Mouse (Mus musculus) Patski (cell line): ENCODE data around the gene Maml1. TPM values are rescaled to one million over a fixed set of nuclear protein-coding genes. Genes with fewer than 3 reads are reported as not detected.
A peak's percentile ranks its signal among the peaks of the same experiment; 100 is the strongest.
"Not testable (repeated sequence)": the region's sequence is repeated elsewhere in the genome, so short reads cannot be mapped to it uniquely, and the experiment has no call there.

Experiments
- ATAC-seq: fragments of 100-300 bp; one replicate; pipeline ENCODE4 v1.8.0; 2021
- CTCF ChIA-PET: fragments of 350-600 bp; sonication (Branson Sonifier 250); formaldehyde crosslinking; loops from one replicate; lab custom pipeline; 2022; ENCODE audit warnings: inconsistent platforms; lab: Charles Lee
- POLR2A ChIA-PET: fragments of 350-600 bp; sonication (Branson Sonifier 250); formaldehyde crosslinking; loops from one replicate; lab custom pipeline; 2022; ENCODE audit warnings: antibody characterized with exemption, inconsistent platforms; lab: Charles Lee
- DNase-seq: peaks from one replicate; pipeline ENCODE4 v3.0.0-alpha.2; 2011; ENCODE audit warnings: low read depth, low spot score
- H3K27me3 ChIP-seq: fragments of 371-371 bp; one replicate; pipeline ENCODE4 v1.5.1; 2021
- CTCF ChIP-seq: fragments of 100-300 bp; IDR thresholded peaks from one replicate; pipeline ENCODE4 v1.5.1; 2021
- in situ Hi-C: fragments of 300-500 bp; cut with MboI; formaldehyde crosslinking; loops from 3 replicates; pipeline ENCODE4 v1.11.1; 2018; ENCODE audit warnings: low pct_unique_long_range_greater_than_20kb, mixed read lengths
- polyA plus RNA-seq: library from polyadenylated mRNA; unstranded; gene quantifications from one replicate; pipeline ENCODE4 v1.2.3, GENCODE M21; 2021

The Maml1 gene
- polyA plus RNA-seq, 1 experiment from 2014 or later, result 21.5 TPM

DNA sequence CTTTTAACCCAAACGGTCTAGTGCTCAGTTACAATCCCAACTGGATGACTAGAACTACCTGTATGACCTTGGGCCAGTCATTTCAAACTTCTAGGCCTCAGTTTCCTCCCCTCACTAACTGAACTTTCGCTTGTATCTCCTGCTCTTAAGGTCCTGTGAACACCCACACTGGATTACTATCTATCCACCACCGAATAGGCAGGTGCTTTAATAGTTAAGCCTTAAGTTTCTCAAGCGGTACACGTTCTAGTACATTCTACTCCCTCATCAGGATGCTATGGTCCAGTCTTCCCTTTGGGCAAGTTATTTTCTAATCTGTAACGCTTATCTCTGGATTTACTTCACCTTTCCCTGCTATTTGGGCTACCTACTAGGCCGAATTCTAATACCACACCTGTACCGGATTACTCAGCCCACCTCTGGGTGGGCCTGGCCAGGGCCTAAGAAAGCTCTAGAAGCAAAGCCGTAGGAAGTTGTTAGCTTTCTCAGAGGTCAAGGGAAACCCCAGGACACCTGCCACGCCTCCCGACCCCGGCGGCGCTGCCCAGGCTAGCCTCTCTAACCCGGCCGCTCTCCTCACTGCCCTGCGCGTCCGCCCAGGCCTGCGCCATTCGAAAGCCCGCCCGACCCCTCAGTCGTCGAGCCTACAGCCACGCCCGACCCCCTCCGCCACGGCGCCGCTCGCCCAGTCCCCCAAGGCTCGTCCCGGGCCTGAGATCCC lies 32.8 kb upstream of the Maml1 start:
- CTCF ChIA-PET, result no interaction called here
- POLR2A ChIA-PET, result no interaction called here
- no peaks in the 10 kb centered on the region for H3K27me3 ChIP-seq
- no peak for TF ChIP-seq CTCF
- DNase-seq (peak; percentile 12), ATAC-seq (peak; percentile 10)
- in situ Hi-C loops, result loop anchor here (5.0 kb wide), 1 partner anchor 42 kb away; no protein-coding TSS in a partner anchor

DNA sequence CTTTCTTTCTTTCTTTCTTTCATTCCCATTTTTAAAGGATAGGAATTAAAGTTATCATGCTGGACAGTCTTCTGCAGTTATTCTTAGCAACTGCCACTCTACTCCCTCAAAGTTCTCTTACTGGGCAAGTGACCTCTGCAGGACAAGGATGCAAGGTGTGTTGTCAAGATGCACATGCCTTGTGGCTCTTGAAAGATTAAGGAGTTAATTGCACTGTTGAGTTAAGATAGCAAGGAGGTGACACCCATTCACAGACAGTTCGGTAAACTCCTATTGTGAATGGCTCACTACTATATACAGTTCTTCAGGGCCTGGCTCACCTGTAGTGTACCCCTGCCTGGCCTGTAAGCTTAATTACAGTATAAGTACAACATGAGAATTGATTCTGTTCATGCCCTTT lies 31.7 kb upstream of the Maml1 start:
- ATAC-seq, result no peak
- ChIA-PET POLR2A (interaction anchor here (1.0 kb wide), 1 partner anchor 53 kb away, joined by 3 read pairs; the partner anchor contains the start of gene Hnrnph1), CTCF (interaction anchor here (0.6 to 1.0 kb wide), 3 partner anchors 10 to 98 kb away, joined by 3 read pairs; partner anchors contain the start of gene Maml1)
- no peak for TF ChIP-seq CTCF
- H3K27me3 ChIP-seq, result no peaks in the 10 kb centered on the region
- DNase-seq, result no peak
- in situ Hi-C loops, result no loop called here

DNA sequence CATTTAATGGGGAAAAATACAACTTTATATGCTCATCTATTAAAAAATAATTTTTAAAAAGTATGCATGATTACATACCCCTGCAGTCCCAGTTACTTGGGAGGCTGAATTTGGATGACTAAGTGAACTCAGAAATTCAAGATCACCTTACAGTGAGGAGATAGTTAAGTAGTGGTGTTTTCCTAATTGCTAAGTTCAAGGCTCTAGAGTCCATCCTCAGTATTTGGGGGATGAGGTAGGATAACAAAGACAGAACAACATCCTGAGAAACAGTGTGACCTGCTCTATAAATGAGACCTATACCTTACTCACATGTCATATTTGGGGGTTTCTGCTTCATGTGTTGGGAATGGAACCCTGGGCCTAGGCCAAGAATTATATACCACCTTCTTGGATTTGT lies 30.2 kb upstream of the Maml1 start:
- no peaks in the 10 kb centered on the region for H3K27me3 ChIP-seq
- DNase-seq (no peak), ATAC-seq (no peak)
- no peak for TF ChIP-seq CTCF
- in situ Hi-C loops, result no loop called here
- CTCF ChIA-PET, result no interaction called here
- POLR2A ChIA-PET, result no interaction called here

DNA sequence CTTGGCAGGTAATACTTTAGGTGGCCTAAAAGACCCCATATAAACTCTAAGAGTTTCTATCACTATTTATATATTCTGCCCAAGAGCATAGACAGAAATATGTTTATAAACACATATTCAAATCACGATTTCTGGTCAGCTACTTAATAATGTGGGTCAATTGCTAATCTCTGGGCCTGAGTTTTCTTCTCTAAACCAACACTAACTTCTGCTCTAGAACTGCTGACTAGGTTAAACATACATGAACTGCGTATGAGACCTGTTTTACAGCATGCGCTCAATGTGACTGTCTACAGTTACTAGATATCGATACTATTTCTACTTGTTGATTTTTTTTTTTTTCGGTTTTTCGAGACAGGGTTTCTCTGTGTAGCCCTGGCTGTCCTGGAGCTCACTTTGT lies 29.1 kb upstream of the Maml1 start:
- POLR2A ChIA-PET, result interaction anchor here (0.9 kb wide), 1 partner anchor 10 kb away, joined by 4 read pairs; no protein-coding TSS in a partner anchor
- DNase-seq (no peak), ATAC-seq (no peak)
- CTCF ChIA-PET, result interaction anchor here (1.5 kb wide), 1 partner anchor 10 kb away, joined by 3 read pairs; no protein-coding TSS in a partner anchor
- TF ChIP-seq CTCF, result no peak
- H3K27me3 ChIP-seq, result no peaks in the 10 kb centered on the region
- in situ Hi-C loops, result no loop called here

DNA sequence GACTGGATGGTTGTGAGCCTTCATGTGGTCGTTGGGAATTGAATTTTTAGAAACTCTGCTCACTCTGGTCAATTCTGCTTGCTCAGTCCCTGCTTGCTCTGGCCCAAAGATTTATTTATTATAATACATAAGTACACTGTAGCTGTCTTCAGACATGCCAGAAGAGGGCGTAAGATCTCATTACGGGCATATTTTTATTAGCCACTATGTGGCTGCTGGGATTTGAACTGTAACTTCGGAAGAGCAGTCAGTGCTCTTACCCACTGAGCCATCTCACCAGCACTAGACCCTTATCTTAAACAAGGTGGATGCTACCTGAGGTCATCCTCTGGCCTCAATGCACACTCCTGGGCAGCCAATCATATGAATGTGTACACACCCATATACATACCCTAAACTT lies 27.2 kb upstream of the Maml1 start:
- in situ Hi-C loops, ATAC-seq, H3K27me3 ChIP-seq, DNase-seq: not testable (repeated sequence)
- TF ChIP-seq CTCF, result peak; percentile 38
- POLR2A ChIA-PET, result interaction anchor here (0.6 kb wide), 1 partner anchor 213 kb away, joined by 3 read pairs; no protein-coding TSS in a partner anchor
- CTCF ChIA-PET, result interaction anchor here (1.0 to 1.8 kb wide), 3 partner anchors 26 to 45 kb away, joined by 3 to 7 read pairs (median 3); no protein-coding TSS in a partner anchor

DNA sequence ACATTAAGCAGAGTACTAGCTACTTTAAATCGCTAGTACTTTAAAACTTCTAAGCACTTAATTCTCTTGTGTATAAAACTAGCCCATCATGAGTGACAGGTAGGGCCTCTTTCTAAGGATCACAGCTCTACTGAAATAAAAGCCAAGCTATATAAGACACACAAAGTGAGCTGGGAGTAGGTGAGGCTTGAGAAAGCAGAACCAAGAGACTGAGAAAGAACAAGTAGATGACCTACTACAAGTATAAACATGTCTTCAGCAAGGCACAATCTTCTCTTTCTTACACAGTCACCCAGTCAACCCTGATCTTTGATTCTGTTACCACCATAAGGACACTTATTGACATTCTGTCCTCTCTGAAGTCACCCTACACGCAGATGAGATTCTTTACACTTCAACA lies 20.7 kb upstream of the Maml1 start:
- CTCF ChIA-PET, result interaction anchor here (0.9 kb wide), 1 partner anchor 9 kb away, joined by 3 read pairs; no protein-coding TSS in a partner anchor

DNA sequence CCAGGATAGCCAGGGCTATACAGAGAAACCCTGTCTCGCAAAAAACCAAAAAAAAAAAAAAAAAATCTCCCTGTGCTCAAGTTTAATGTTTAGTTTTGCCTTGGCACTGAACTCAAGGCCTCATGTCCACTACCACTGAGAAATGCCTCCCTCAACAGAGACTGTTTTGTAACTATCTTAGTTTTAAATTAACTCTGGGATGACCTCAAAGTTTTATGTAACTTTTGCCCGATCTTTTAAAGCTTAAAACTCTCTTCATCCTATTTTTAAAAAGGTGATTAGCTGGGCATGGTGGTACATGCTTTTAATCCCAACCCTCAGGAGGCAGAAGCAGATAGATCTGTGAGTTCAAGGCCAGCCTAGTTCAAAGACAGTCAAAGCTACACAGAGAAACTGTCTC lies 11.3 kb upstream of the Maml1 start:
- ATAC-seq, result no peak
- ChIA-PET CTCF (interaction anchor here (1.4 kb wide), 1 partner anchor 9 kb away, joined by 3 read pairs; no protein-coding TSS in a partner anchor), POLR2A (interaction anchor here (0.9 to 2.5 kb wide), 3 partner anchors 11 to 51 kb away, joined by 3 to 7 read pairs (median 5); partner anchors contain the start of genes Cby3 and Maml1)
- in situ Hi-C loops, result no loop called here
- DNase-seq, result no peak
- no peak for TF ChIP-seq CTCF
- no peaks in the 10 kb centered on the region for H3K27me3 ChIP-seq

More for the DNA sequence above, 20.7 kb upstream of the Maml1 start:
- POLR2A ChIA-PET, result interaction anchor here (0.7 kb wide), 1 partner anchor 595 kb away, joined by 3 read pairs; no protein-coding TSS in a partner anchor
- no peaks in the 10 kb centered on the region for H3K27me3 ChIP-seq
- in situ Hi-C loops, result no loop called here
- TF ChIP-seq CTCF, result no peak
- ATAC-seq (no peak), DNase-seq (no peak)

DNA sequence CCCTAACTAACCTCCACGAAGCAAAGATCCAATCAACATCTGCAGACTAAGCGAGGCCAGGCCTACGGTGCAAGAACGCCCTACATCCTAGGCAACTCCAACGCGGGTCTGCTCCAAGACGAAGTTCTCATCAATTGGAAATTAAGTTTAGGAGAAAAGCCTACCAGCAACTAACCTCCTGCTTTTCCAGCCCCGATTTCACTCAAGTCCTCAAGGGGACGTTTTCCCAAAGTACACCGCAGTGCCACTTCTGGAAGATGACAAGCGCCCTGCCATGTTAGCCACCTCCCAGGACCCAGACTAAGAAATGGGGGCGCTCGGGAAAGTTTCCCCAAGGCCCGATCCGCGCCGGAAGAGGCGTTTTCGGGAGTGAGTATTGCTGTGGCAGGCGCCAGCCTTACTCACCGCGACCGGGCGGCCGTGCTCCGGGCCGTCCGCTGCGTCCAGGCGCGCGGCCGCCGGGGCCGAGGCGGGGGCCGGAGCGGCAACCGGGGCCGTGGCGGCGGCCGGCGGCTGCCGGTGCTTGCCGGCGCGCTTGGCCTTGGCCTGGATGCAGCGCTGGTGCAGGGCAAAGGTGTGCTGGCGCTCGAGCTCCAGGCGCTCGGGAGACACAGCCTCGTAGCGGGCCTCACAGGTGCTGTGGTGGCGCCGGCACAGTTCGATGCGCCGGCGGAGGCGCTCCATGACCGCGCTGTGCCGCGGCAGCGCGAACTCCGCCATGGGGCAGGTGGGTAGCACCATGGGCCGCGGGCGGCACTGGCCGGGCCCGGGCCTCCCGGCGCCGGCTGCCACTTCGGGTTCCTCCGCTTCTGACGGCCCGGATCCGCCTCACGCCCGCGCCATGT lies 568 bp downstream of the Maml1 start:
- no peak for TF ChIP-seq CTCF
- in situ Hi-C loops, result no loop called here

DNA sequence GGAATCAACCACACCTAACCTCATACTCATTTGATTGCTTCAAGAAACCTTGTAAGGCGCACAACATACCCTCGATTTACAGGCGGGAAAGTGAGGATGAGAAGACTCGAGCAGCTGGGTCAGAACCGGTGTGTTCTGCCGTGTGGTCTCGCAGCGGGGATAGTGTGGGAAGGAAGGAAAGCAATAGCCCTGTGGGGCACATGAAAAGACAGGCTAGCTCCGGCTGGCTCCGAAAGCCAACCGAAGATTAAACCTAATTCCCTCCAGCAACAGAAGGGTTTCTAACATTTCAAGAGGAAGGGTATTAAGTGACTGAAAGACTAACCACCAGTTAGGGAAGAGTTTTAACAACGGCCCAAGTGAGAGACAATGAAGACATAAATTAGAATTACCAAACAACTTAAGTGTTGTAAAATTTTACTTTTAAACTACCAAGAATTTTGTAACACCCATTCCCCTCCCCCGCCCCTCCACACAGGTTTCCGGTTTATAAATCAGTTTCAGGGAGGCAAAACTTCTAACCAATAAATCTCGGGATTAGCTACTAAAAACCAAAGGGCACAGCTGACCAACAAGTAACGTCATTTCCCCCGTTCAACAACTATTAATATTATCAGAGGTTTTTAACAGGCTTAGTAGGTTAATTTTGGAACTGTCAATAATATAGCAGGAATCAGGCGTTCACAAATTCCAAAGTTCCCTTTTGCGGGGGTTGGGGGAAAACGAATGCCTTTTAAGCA lies 1.5 kb downstream of the Maml1 start:
- CTCF ChIA-PET, result interaction anchor here (1.0 kb wide), 1 partner anchor 23 kb away, joined by 4 read pairs; no protein-coding TSS in a partner anchor
- DNase-seq (no peak), ATAC-seq (no peak)
- H3K27me3 ChIP-seq, result no peaks in the 10 kb centered on the region
- no peak for TF ChIP-seq CTCF
- POLR2A ChIA-PET, result interaction anchor here (0.6 to 1.4 kb wide), 5 partner anchors 10 to 99 kb away, joined by 3 to 7 read pairs (median 3); no protein-coding TSS in a partner anchor
- in situ Hi-C loops, result no loop called here

More for the DNA sequence above, 568 bp downstream of the Maml1 start:
- DNase-seq, result no peak
- POLR2A ChIA-PET, result interaction anchor here (0.6 to 1.4 kb wide), 8 partner anchors 9 to 100 kb away, joined by 3 to 7 read pairs (median 3); no protein-coding TSS in a partner anchor
- peak; percentile 23 for ATAC-seq
- H3K27me3 ChIP-seq, result no peaks in the 10 kb centered on the region
- CTCF ChIA-PET, result interaction anchor here (1.0 to 1.4 kb wide), 2 partner anchors 23 to 73 kb away, joined by 4 read pairs; no protein-coding TSS in a partner anchor
